Mouse (Mus musculus) adrenal gland, postnatal 4 days (tissue): ENCODE measurements at regions not wholly inside any gene's neighbourhood (a gene's known extent, or its start where the extent isn't known, plus 50 kb on each side); places are given as distances from the start of the nearest gene placed in this dataset.

Experiments
- DNase-seq, 2 experiments: peaks; one replicate each; pipeline ENCODE4 v3.0.0; 2021 to 2022; ENCODE audit warnings: low spot score in 2 of 2, mixed read lengths in 2 of 2

DNA sequence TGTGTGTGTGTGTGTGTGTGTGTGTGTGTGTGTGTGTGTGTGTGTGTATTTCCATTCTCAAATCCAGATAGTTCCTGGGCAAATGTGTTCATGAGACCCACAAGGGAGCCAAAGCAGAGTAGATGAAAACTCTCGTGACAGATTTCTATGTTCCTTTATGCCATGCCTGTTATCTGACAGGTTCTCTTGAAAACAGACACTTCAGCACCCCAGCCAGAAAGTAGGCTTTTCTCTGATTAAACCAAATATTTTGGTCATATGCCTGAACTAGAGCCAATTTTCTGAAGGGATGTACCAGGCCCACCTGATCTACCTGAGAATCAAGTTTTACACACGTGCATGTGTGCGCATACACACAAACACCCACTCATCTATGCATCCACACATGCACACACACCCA is 95.5 kb downstream of the Psat1 start:
- DNase-seq = no peak

- no peak for DNase-seq
Observed at GRCm38 (mm10) chr19:15850722-15851121, 96.4 kb downstream of the Psat1 start.

- DNase-seq = no peak
Observed at GRCm38 (mm10) chr19:15849235-15849634, 97.9 kb downstream of the Psat1 start.

GRCm38 (mm10) chr19:15838327-15838726 is 108.8 kb downstream of the Psat1 start:
- no peak for DNase-seq

DNA sequence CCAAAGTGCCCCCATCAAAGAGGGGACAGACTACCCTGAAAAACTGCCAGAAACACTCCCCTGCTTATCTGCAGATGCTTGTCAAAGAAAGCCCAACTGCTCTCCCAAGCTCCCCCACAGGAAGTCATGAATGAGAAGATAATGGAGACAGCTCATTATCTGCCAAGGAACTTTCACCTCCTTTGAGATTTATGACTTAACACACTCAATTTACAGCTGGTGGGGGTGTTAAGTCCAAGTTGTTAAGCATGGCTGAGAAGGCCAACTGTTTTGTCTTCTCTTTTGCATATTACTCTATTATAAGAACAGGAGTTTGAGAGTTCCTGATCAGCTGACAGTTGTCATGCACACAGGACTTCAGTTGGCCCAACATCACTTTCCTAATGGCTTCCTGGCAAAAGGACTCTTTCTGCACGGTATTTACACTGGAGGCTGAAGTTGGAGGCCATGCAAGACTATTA is 109.4 kb downstream of the Psat1 start:
- DNase-seq = no peak

- DNase-seq = no peak
Observed at GRCm38 (mm10) chr19:15836956-15837714, 110.0 kb downstream of the Psat1 start.

DNA sequence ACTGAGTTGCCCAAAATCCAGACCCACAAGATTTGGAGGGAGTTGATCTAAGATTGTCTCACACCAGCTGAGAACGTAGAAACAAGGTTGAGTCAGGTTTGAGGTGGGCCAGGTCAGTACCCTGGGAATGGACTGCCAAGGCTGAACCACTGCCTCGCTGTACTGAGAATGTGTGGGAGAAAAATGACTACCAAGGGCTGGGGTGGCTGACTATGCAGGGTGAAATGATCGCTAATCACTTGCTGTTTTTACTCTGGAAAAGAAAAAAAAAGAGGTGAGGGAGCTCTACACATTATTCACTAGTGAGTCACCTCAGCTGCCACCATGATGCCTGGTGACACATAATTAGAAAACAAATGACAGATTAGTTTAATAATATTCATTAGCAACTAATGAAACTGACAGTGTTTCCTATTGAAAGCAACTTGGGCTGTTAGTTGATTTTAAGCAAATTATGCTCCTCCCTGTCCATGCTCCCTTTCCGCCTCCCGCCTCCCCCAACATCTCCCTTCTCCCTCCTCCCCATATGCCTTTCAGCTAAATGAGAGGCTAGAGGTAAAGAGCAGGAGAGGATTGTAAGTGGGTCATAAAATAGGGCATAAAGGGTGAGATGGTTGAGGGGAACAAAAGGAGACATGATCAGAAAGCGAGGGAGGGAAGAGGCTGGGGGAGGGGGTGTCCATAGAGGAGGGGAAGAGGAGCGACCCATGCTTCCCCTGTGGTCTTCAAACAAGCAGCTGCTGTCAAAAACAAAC is 110.8 kb downstream of the Psat1 start:
- no peak for DNase-seq

GRCm38 (mm10) chr19:15830385-15830784 is 116.8 kb downstream of the Psat1 start:
- no peak for DNase-seq

DNA sequence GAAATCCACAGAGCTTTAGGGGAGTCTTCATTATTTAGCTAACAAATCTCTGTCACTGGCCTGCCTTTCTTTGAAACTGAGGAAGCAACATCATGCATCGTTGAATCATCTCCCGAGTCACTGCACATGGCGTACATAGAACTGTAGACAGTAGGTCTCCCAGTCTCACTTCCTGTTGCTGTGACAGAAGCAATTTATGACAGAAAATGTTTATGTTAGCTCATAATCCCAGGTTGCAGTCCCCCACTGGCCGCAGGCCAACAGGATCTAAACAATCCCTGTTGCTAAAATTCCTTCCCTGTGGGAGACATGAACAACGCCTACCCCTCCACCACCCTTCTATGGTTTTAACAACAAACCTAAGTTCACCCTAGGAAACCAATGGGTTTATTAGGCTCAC is 118.0 kb downstream of the Psat1 start:
- no peak for DNase-seq

DNA sequence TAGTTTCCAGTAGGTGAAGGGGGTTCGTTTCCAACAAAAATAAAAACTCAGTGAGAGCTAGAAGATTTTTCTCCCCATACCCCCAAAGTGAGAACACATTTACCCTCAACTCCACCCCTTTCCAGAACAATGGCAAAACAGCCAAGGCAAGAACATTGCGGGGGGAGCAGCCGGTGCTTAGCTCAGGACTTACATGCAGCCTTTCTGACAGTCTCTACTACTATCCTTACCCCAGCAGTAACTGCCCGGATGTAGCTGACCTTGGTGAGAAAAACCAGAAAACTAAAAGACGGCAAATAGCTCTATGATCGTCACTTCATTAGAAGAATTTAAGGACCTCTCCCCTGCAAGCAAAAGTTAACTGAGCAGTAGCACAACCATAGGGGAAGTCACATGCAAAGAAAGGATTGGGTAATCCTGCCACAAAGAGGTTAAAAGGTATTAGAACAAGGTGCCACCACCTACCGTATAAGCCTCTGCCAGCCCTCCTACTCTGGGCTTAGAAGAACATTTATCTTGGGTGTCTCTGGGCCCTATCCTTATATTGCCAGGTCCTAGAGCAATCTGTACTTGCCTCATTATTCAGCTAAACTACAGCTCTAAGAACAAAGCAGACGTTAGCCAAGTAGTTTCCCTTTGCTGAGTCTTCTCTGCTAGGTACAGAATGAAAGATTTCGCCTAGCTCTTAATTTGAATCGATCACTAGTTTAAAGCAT is 119.0 kb downstream of the Psat1 start:
- no peak for DNase-seq

- DNase-seq = no peak
Observed at GRCm38 (mm10) chr19:15827120-15827989, 119.8 kb downstream of the Psat1 start.

- DNase-seq = no peak
Observed at GRCm38 (mm10) chr19:15823688-15824371, 123.3 kb downstream of the Psat1 start.

DNA sequence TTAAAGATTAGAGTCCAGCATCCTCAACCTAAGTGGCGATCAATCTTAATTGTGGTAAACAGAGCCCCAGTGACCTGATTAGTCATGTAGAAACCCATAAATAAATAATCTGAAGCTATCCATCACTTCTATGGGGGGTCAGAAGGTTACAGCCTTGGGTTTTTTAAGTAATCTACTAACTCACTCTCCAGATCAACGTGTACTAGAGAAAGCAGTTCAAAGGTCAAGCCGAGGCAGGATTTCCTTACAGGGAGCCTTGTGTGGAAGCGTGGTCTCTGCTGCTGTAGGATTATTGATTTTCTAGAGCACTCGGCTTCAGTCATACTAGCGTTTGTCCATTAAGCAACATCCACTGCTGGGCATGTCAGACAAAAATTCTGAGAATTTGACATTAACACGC is 127.1 kb downstream of the Psat1 start:
- no peak for DNase-seq

GRCm38 (mm10) chr19:15815166-15815565 is 132.0 kb downstream of the Psat1 start:
- DNase-seq = no peak

GRCm38 (mm10) chr19:15809008-15809407 is 138.1 kb downstream of the Psat1 start:
- no peak for DNase-seq

- DNase-seq = no peak
Observed at GRCm38 (mm10) chr19:15807681-15808080, 139.5 kb downstream of the Psat1 start.

DNA sequence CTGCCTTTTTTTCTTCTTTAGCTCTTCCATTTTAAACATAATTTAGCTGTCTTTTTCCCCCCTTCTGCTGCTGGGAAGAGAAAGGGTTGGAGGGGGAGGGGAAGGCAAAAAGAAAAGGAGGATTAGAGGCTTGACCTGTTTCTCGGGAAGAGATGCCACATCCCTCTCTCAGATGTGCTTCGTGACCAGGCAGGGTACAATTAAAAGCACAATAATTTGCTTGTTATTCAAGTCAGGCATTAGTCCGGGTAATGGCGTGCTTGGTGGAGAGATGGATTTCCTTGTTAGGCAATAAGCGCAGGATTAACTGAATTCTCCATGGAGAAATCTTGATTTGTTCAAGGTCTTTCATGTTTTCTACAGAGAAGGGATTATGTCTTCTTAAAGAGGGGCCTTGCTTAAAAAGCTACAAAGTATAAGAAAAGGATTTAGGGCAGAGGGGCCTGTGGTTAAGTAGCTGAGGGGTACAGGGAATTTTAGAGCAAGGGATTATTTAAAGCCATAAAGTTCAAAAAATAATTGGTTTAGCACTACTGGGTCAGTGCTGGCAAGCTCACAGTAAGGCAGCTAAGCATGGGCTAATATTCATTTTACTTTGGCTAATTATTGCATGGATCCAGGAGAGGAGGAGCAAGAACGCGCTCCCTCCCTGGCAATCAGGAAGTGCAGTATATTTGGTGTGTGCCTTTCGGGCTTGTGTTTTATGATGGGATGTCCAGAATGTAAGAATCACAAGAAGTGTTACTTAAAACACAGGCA is 143.8 kb downstream of the Psat1 start:
- no peak for DNase-seq

DNA sequence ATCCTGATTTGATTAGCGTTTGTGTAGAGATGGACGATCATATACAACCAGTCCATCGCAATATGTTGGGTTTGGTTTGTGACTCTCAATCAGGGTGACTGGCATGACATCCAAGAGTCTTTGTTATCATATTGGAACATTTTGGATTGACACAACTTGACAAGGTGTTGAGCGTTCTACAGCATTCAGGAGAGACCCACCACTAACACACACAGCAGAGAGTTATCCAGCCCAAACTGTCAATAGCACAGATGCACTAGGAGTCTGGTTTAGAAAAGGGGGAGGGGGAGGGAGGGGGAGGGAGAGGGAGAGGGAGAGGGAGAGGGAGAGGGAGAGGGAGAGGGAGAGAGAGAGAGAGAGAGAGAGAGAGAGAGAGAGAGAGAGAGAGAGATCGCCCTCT is 144.5 kb downstream of the Psat1 start:
- no peak for DNase-seq

GRCm38 (mm10) chr19:15801811-15802486 is 145.2 kb downstream of the Psat1 start:
- DNase-seq = peak in 1 of 2 experiments; percentile 49
